Mouse (Mus musculus) bone marrow, adult 2 months (tissue): ENCODE measurements around the gene Cers1.

ENCODE experiments used
- CTCF ChIP-seq: fragments of 200-500 bp; IDR thresholded peaks from 2 replicates; pipeline ENCODE4 v1.5.1; 2011; ENCODE audit warnings: low read length, control low read depth; ENCODE audit not compliant: control insufficient read depth, insufficient read depth
- POLR2A ChIP-seq: fragments of 200-500 bp; IDR thresholded peaks from 2 replicates; pipeline ENCODE4 v1.6.1; 2011; ENCODE audit warnings: low read depth, mild to moderate bottlenecking, control low read depth, low read length, borderline replicate concordance; ENCODE audit not compliant: control insufficient read depth

DNA sequence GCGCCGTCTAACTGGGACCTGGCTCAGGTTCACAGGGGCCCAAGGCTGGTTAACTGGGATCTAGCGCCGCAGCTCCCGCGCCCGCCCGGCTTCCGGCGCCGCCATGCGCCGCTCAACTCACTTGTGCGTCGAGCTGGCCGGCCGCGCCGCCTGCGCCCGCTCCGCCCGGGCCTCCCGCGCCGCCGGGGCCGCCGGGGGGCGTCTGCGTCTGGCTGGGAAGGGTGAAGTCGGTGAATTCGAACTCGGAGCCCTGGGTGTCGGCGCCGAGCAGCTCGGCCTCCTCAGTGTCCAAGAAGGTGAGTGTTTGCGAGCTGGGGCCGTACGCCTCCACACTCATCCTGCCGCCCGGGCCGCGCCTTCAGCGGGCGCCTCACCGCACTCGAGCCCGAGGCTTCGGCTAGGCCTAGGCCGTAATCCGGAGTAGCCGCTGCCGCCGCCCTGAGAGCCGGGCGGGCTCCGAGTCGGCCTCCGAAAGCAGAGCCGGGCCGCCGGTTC, 37.1 kb downstream of the Cers1 start:
- TF ChIP-seq CTCF (no peak), POLR2A (no peak)
